Mouse (Mus musculus) bone marrow macrophage, adult 2 months (primary cell): ENCODE data around the gene 1700037C18Rik. TPM values are rescaled to one million over a fixed set of nuclear protein-coding genes. Genes with fewer than 3 reads are reported as not detected.

Experiments used
- H3K27ac ChIP-seq: 2 replicates; pipeline ENCODE4 v1.5.1; 2012; ENCODE audit warnings: low read depth, low read length; ENCODE audit not compliant: insufficient read depth
- H3K4me1 ChIP-seq: 2 replicates; pipeline ENCODE4 v1.6.1; 2012; ENCODE audit warnings: low read length; ENCODE audit not compliant: control insufficient read depth, insufficient read depth
- H3K4me3 ChIP-seq: 2 replicates; pipeline ENCODE4 v1.5.1; 2012; ENCODE audit warnings: mild to moderate bottlenecking, low read length, moderate library complexity; ENCODE audit not compliant: insufficient read depth
- CTCF ChIP-seq: IDR thresholded peaks from 2 replicates; pipeline ENCODE4 v1.5.1; 2012; ENCODE audit warnings: low read depth, mild to moderate bottlenecking, low read length, moderate library complexity
- POLR2A ChIP-seq: IDR thresholded peaks from 2 replicates; pipeline ENCODE4 v1.6.1; 2012; ENCODE audit warnings: mild to moderate bottlenecking, low read depth, low read length, borderline replicate concordance
- polyA plus RNA-seq: library from polyadenylated mRNA; stranded (reverse); fragments of >200 nt; gene quantifications from 2 replicates; pipeline ENCODE4 v1.2.4, GENCODE M21; 2012; ENCODE audit not compliant: missing spikeins, insufficient read depth, insufficient read length

Gene 1700037C18Rik
- polyA plus RNA-seq, result 3.1 and 3.6 TPM in 2 replicates

GRCm38 (mm10) chr16:3908537-3909111 lies at the start of gene 1700037C18Rik, which contains the start of gene Cluap1:
TSS of gene 1700037C18Rik (minus strand) at chr16:3908689.
TSS of gene Cluap1 (plus strand) at chr16:3908801.
- peaks cover 10% of the 10 kb centered on the region for H3K4me1 ChIP-seq
- peak within 1 kb of the TSS; percentile 75 for H3K27ac ChIP-seq
- peak within 1 kb of the TSS; percentile 84 for H3K4me3 ChIP-seq
- TF ChIP-seq POLR2A (0 out of 2 replicates have a peak, but pooled peaks have one; percentile 16), CTCF (peak; percentile 95)

- no peak for TF ChIP-seq CTCF
- TF ChIP-seq POLR2A, result no peak
- Histone ChIP-seq H3K27ac (peak overlapping the region; percentile 89), H3K4me1 (peaks cover 43% of the 10 kb centered on the region), H3K4me3 (peak overlapping the region; percentile 16)
Measured at GRCm38 (mm10) chr16:3956369-3956768, 47.9 kb upstream of the 1700037C18Rik start.

GRCm38 (mm10) chr16:3951141-3951540 lies 42.7 kb upstream of the 1700037C18Rik start:
- H3K27ac ChIP-seq, result no peak overlapping the region
- peaks cover 18% of the 10 kb centered on the region for H3K4me1 ChIP-seq
- no peak overlapping the region for H3K4me3 ChIP-seq
- TF ChIP-seq CTCF, result no peak

GRCm38 (mm10) chr16:3934701-3935100 lies 26.2 kb upstream of the 1700037C18Rik start:
- H3K27ac ChIP-seq, result no peak overlapping the region
- peaks cover 26% of the 10 kb centered on the region for H3K4me1 ChIP-seq
- TF ChIP-seq POLR2A, result no peak
- TF ChIP-seq CTCF, result no peak
- no peak overlapping the region for H3K4me3 ChIP-seq

- TF ChIP-seq CTCF (no peak), POLR2A (no peak)
- Histone ChIP-seq H3K4me1 (peaks cover 30% of the 10 kb centered on the region), H3K4me3 (no peak overlapping the region), H3K27ac (no peak overlapping the region)
Measured at GRCm38 (mm10) chr16:3934091-3934490, 25.6 kb upstream of the 1700037C18Rik start.

- H3K27ac ChIP-seq, result no peak overlapping the region
- no peak overlapping the region for H3K4me3 ChIP-seq
- TF ChIP-seq POLR2A (no peak), CTCF (no peak)
- peaks cover 33% of the 10 kb centered on the region for H3K4me1 ChIP-seq
Measured at GRCm38 (mm10) chr16:3933536-3933935, 25.0 kb upstream of the 1700037C18Rik start.

- TF ChIP-seq POLR2A, result no peak
- TF ChIP-seq CTCF, result no peak
- Histone ChIP-seq H3K27ac (peak overlapping the region; percentile 90), H3K4me1 (peaks cover 29% of the 10 kb centered on the region), H3K4me3 (peak overlapping the region; percentile 23)
Measured at GRCm38 (mm10) chr16:3929151-3929550, 20.7 kb upstream of the 1700037C18Rik start.

- TF ChIP-seq CTCF (no peak), POLR2A (no peak)
- peak overlapping the region; percentile 31; the same call in 1 of the 2 replicates for H3K4me3 ChIP-seq
- peaks cover 23% of the 10 kb centered on the region for H3K4me1 ChIP-seq
- peak overlapping the region; percentile 90 for H3K27ac ChIP-seq
Measured at GRCm38 (mm10) chr16:3928582-3928981, 20.1 kb upstream of the 1700037C18Rik start.

- TF ChIP-seq CTCF (no peak), POLR2A (no peak)
- no peak overlapping the region for H3K27ac ChIP-seq
Measured at GRCm38 (mm10) chr16:3923966-3924365, 15.5 kb upstream of the 1700037C18Rik start.

GRCm38 (mm10) chr16:3923515-3923914 lies 15.0 kb upstream of the 1700037C18Rik start:
- Histone ChIP-seq H3K27ac (no peak overlapping the region), H3K4me1 (peaks cover 15% of the 10 kb centered on the region), H3K4me3 (no peak overlapping the region)
- TF ChIP-seq POLR2A (no peak), CTCF (no peak)

More at GRCm38 (mm10) chr16:3923966-3924365, 15.5 kb upstream of the 1700037C18Rik start:
- Histone ChIP-seq H3K4me1 (peaks cover 18% of the 10 kb centered on the region), H3K4me3 (no peak overlapping the region)
